Mouse (Mus musculus) Patski (cell line): Measurements from ENCODE around the gene 4930572O03Rik. TPM values are rescaled to one million over a fixed set of nuclear protein-coding genes. Genes with fewer than 3 reads are reported as not detected.
A peak's percentile ranks its signal among the peaks of the same experiment; 100 is the strongest.
"Not testable (repeated sequence)": the region's sequence is repeated elsewhere in the genome, so short reads cannot be mapped to it uniquely, and the experiment has no call there.

Source experiments
- ATAC-seq: fragments of 100-300 bp; one replicate; pipeline ENCODE4 v1.8.0; 2021
- CTCF ChIA-PET: fragments of 350-600 bp; sonication (Branson Sonifier 250); formaldehyde crosslinking; loops from one replicate; lab custom pipeline; 2022; ENCODE audit warnings: inconsistent platforms; lab: Charles Lee
- POLR2A ChIA-PET: fragments of 350-600 bp; sonication (Branson Sonifier 250); formaldehyde crosslinking; loops from one replicate; lab custom pipeline; 2022; ENCODE audit warnings: antibody characterized with exemption, inconsistent platforms; lab: Charles Lee
- DNase-seq: peaks from one replicate; pipeline ENCODE4 v3.0.0-alpha.2; 2011; ENCODE audit warnings: low read depth, low spot score
- H3K27me3 ChIP-seq: fragments of 371-371 bp; one replicate; pipeline ENCODE4 v1.5.1; 2021
- CTCF ChIP-seq: fragments of 100-300 bp; IDR thresholded peaks from one replicate; pipeline ENCODE4 v1.5.1; 2021
- in situ Hi-C: fragments of 300-500 bp; cut with MboI; formaldehyde crosslinking; loops from 3 replicates; pipeline ENCODE4 v1.11.1; 2018; ENCODE audit warnings: low pct_unique_long_range_greater_than_20kb, mixed read lengths
- polyA plus RNA-seq: library from polyadenylated mRNA; unstranded; gene quantifications from one replicate; pipeline ENCODE4 v1.2.3, GENCODE M21; 2021

Gene 4930572O03Rik
- polyA plus RNA-seq, 1 experiment from 2014 or later, result not detected

- CTCF ChIA-PET, DNase-seq, in situ Hi-C loops, H3K27me3 ChIP-seq, ATAC-seq, POLR2A ChIA-PET: not testable (repeated sequence)
Measured at GRCm38 (mm10) chr5:15670789-15671188, 13.9 kb upstream of the 4930572O03Rik start.

- DNase-seq, POLR2A ChIA-PET, H3K27me3 ChIP-seq, in situ Hi-C loops, CTCF ChIA-PET, ATAC-seq: not testable (repeated sequence)
Measured at GRCm38 (mm10) chr5:15663847-15664246, 7.0 kb upstream of the 4930572O03Rik start.

GRCm38 (mm10) chr5:15652334-15652733 lies 4.5 kb downstream of the 4930572O03Rik start:
- DNase-seq, POLR2A ChIA-PET, ATAC-seq, CTCF ChIA-PET, H3K27me3 ChIP-seq, in situ Hi-C loops: not testable (repeated sequence)

DNA sequence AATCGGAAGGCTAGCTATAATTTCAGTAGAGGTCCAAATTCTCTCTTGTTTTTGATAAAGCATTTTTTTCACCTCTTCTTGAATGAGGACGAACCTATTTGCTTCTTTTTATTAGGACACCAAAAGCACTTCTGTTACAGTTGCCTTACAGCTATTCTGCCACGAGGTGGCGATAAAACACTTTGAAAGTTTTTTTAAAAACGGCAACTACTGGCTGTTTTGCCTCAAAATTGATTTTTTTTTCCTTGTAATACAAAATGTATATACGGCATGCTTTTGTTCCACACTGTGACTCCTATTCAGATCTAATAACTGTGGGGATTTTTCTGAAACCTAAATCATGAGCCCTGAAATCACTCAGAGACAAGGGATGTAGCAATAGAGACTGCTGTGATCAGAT lies 11.2 kb downstream of the 4930572O03Rik start:
- DNase-seq, H3K27me3 ChIP-seq, CTCF ChIA-PET, POLR2A ChIA-PET, ATAC-seq, in situ Hi-C loops: not testable (repeated sequence)
- peak; percentile 25 for TF ChIP-seq CTCF

DNA sequence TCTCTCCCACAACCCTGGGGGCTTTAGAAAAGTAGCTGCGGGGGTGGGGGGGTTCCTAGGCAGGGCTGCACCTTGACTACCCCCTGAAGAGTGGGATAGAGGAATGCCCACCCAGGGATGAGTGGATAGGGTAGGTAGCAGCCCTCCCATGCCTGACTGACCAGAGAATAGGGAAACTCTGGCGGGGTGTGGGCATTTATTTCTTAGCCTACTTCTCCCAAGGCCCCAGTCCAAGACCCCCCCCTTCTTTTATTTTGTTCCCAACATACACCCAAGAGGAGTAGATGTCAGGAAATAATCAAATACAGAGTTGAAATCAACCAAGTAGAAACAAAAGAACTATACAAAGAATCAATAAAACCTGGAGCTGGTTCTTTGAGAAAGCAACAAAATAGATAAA lies 19.2 kb downstream of the 4930572O03Rik start:
- ATAC-seq, POLR2A ChIA-PET, in situ Hi-C loops, H3K27me3 ChIP-seq, CTCF ChIA-PET, DNase-seq: not testable (repeated sequence)

GRCm38 (mm10) chr5:15630068-15630467 lies 26.8 kb downstream of the 4930572O03Rik start:
- H3K27me3 ChIP-seq, ATAC-seq, in situ Hi-C loops, POLR2A ChIA-PET, DNase-seq: not testable (repeated sequence)
- CTCF ChIA-PET, result interaction anchor here (0.6 kb wide), 1 partner anchor 737 kb away, joined by 4 read pairs; no protein-coding TSS in a partner anchor
- peak; percentile 25 for TF ChIP-seq CTCF

DNA sequence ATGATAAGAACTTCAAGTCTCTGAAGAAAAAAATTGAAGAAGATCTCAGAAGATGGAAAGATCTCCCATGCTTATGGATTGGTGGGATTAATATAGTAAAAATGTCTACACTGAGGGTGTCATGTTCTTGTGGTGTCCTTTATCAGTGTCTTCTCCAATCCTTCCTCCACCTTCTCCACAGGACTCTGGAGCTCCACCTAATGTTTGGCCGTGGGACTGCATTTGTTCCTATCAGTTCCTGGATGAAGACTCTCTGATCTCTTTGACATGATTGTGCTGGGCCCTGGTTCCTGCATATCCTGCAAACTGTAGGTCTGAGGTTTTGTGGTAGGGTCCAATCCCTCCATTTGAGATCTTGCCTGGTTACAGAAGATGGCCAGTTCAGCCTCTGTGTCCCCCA lies 28.7 kb downstream of the 4930572O03Rik start:
- H3K27me3 ChIP-seq, DNase-seq, ATAC-seq, in situ Hi-C loops, CTCF ChIA-PET, POLR2A ChIA-PET: not testable (repeated sequence)
- TF ChIP-seq CTCF, result peak; percentile 21

DNA sequence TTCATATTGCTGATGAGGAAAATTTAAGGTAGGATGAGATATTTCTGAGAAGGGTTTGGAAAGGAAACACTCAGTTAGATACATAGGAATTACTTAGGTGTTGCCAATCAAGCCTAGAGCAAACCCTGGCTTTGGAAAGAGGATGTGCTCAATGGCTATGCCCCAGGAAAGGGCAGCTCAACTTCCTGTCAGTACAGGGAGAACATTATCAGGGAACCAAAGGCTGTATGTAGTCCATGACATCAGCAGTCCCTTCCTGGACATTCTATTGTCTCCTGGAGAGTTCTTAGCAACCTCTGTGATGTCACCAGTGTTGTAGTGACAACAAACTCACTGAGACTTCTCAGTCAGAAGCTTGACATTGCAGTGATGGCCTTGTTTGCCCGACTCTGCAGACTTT lies 38.1 kb downstream of the 4930572O03Rik start, which contains the start of gene Speer4d:
Speer4d (plus strand) TSS at position 301 of the 400 bp plus-strand sequence.
- ATAC-seq, H3K27me3 ChIP-seq, POLR2A ChIA-PET, DNase-seq, in situ Hi-C loops, CTCF ChIA-PET: not testable (repeated sequence)

DNA sequence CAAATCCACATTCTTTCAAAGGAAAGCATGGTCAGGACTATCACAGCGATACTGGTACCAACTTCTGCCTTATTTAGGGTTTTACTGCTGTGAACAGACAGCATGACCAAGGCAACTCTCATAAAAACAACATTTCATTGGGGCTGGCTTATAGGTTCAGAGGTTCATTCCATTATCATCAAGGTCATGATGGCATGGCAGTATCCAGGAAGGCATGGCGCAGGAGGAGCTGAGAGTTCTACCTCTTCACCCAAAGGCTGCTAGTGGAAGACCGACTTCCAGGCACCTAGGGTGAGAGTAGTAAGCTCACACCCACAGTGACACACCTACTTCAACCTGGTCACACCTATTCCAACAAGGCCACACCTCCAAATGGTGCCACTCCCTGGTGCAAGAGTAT lies 40.7 kb downstream of the 4930572O03Rik start:
- in situ Hi-C loops, H3K27me3 ChIP-seq, CTCF ChIA-PET, ATAC-seq, DNase-seq, POLR2A ChIA-PET: not testable (repeated sequence)

GRCm38 (mm10) chr5:15610695-15611094 lies 46.2 kb downstream of the 4930572O03Rik start:
- CTCF ChIA-PET, H3K27me3 ChIP-seq, ATAC-seq, POLR2A ChIA-PET, in situ Hi-C loops, DNase-seq: not testable (repeated sequence)

GRCm38 (mm10) chr5:15606677-15607076 lies 50.2 kb downstream of the 4930572O03Rik start:
- DNase-seq, POLR2A ChIA-PET, in situ Hi-C loops, H3K27me3 ChIP-seq, ATAC-seq, CTCF ChIA-PET: not testable (repeated sequence)

- CTCF ChIA-PET, H3K27me3 ChIP-seq, POLR2A ChIA-PET, ATAC-seq, in situ Hi-C loops, DNase-seq: not testable (repeated sequence)
Measured at GRCm38 (mm10) chr5:15603585-15603984, 53.3 kb downstream of the 4930572O03Rik start.

DNA sequence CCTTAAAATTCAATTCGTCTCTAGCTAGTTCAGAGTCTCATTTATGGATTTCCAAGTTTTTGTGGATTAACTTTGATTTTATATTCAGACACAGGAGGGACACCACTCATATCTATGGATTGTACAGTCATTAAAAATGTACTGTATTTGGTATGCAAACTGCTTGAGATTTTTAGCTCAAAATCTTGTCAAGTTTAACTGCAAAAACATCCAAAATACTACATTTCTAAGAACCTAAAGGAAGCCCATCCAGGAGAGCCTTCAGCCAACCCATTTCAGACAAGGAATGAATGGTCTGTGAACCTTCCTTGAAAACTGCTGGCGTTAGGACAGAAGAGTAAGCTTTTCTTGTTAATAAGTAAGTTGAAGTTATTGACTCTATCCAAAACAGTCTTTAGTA lies 53.9 kb downstream of the 4930572O03Rik start:
- CTCF ChIA-PET, ATAC-seq, DNase-seq, H3K27me3 ChIP-seq, in situ Hi-C loops, POLR2A ChIA-PET: not testable (repeated sequence)

- in situ Hi-C loops, ATAC-seq: not testable (repeated sequence)
Measured at GRCm38 (mm10) chr5:15602424-15602947, 54.4 kb downstream of the 4930572O03Rik start.

More at GRCm38 (mm10) chr5:15602424-15602947, 54.4 kb downstream of the 4930572O03Rik start:
- DNase-seq, H3K27me3 ChIP-seq, CTCF ChIA-PET, POLR2A ChIA-PET: not testable (repeated sequence)
